Mouse (Mus musculus) right cerebral cortex, postnatal 4 days (tissue): ENCODE measurements at regions not wholly inside any gene's neighbourhood (a gene's known extent, or its start where the extent isn't known, plus 50 kb on each side); places are given as distances from the start of the nearest gene placed in this dataset.

Source experiments
- DNase-seq: peaks from one replicate; pipeline ENCODE4 v3.0.0-alpha.2; 2022

- no peak for DNase-seq
Observed at GRCm38 (mm10) chr10:46905337-46905736, 1327.7 kb downstream of the Hace1 start.

GRCm38 (mm10) chr10:46922527-46923200, 1345.0 kb downstream of the Hace1 start:
- no peak for DNase-seq

- DNase-seq: no peak
Observed at GRCm38 (mm10) chr10:46934311-46934710, 1356.7 kb downstream of the Hace1 start.

- no peak for DNase-seq
Observed at GRCm38 (mm10) chr10:46936248-46936970, 1358.8 kb downstream of the Hace1 start.

GRCm38 (mm10) chr10:46939338-46939737, 1361.7 kb downstream of the Hace1 start:
- DNase-seq: no peak

- DNase-seq: no peak
Observed at GRCm38 (mm10) chr10:46939819-46940218, 1362.2 kb downstream of the Hace1 start.

- DNase-seq: no peak
Observed at GRCm38 (mm10) chr10:46952940-46953339, 1375.3 kb downstream of the Hace1 start.

GRCm38 (mm10) chr10:46954701-46955100, 1377.1 kb downstream of the Hace1 start:
- no peak for DNase-seq

GRCm38 (mm10) chr10:46980410-46980809, 1402.8 kb downstream of the Hace1 start:
- DNase-seq: no peak

- DNase-seq: no peak
Observed at GRCm38 (mm10) chr10:46999701-47000100, 1422.1 kb downstream of the Hace1 start.

- DNase-seq: no peak
Observed at GRCm38 (mm10) chr10:47028765-47029164, 1451.1 kb downstream of the Hace1 start.

GRCm38 (mm10) chr10:47054672-47055071, 1477.0 kb downstream of the Hace1 start:
- DNase-seq: no peak

- DNase-seq: peak; percentile 25
Observed at GRCm38 (mm10) chr10:47102551-47102950, 1524.9 kb downstream of the Hace1 start.
